ENCODE assay signal across 8 mouse cellular contexts in genomic region chr9:108569381-108570206, GRCm38 (mm10). TPM values are rescaled to one million over a fixed set of nuclear protein-coding genes. Genes with fewer than 3 reads are reported as not detected.
DNase-seq lines count a peak whose midpoint lies in the region; ATAC-seq lines count a peak whose summit lies in the region.

TSS of gene Dalrd3 (plus strand) at chr9:108569886.

- peak within 1 kb of the TSS; percentile 97 for H3K4me2 ChIP-seq in hindbrain, embryonic 16.5 days (ENCODE audit: low read length)

- peak within 1 kb of the TSS; percentile 77 for H3K9ac ChIP-seq in hindbrain, embryonic 16.5 days (ENCODE audit: low read depth, low read length)

- WGBS in hindbrain, embryonic 16.5 days, result 6% methylated on average over 42 of the region's 42 CpGs

- peaks cover 32% of the 10 kb centered on the region for H3K36me3 ChIP-seq in hindbrain, embryonic 16.5 days (ENCODE audit: control insufficient read depth, insufficient read depth, low read length)

- peaks cover 40% of the 10 kb centered on the region for H3K4me1 ChIP-seq in hindbrain, embryonic 16.5 days (ENCODE audit: control insufficient read depth, insufficient read depth, low read depth, low read length)

- peak within 1 kb of the TSS; percentile 77 for H3K27ac ChIP-seq in hindbrain, embryonic 16.5 days (ENCODE audit: low read depth, low read length)

- peak; percentile 70 for ATAC-seq in hindbrain, embryonic 16.5 days
- ATAC-seq in megakaryocyte progenitor cell, adult 5-6 weeks (replicated peaks; ENCODE audit: poor library complexity), result peak; percentile 45

- DNase-seq in ZHBTc4 (ENCODE audit: low read depth, low spot score), result peak; percentile 97
- peak; percentile 79 to 88 for DNase-seq in cerebellum, postnatal 4 days (ENCODE audit: low spot score in 2 of 2)
- DNase-seq in gastrocnemius, adult 18-20 months (ENCODE audit: low spot score), result peak; percentile 88
- DNase-seq in left cerebral cortex, adult 8-10 months (ENCODE audit: low spot score in 2 of 2), result peak; percentile 67 to 96
- DNase-seq in right cerebral cortex, postnatal 14 days, result peak; percentile 86
- peak; percentile 84 to 94 for DNase-seq in urinary bladder, postnatal 36 days (ENCODE audit: low spot score in 2 of 2)

- no peaks in the 10 kb centered on the region for H3K27me3 ChIP-seq in hindbrain, embryonic 16.5 days (replicated peaks; ENCODE audit: control insufficient read depth, insufficient read depth, low read length)

- H3K4me3 ChIP-seq in hindbrain, embryonic 16.5 days (ENCODE audit: low read length), result peak within 1 kb of the TSS; percentile 73

- H3K9me3 ChIP-seq in hindbrain, embryonic 16.5 days (ENCODE audit: control insufficient read depth, low read length), result no peaks in the 10 kb centered on the region

RNA-seq across cellular contexts. Expression of gene Dalrd3, which starts in this region (rescaled TPM):
- 1 to 10 TPM; 7.5 to 8.9 TPM for total RNA-seq in gastrocnemius, adult 18-20 months (2021)
- polyA plus RNA-seq in hindbrain, embryonic 16.5 days (2015; fragmentation: Nextera tagmentation; extraction: Ambion mirVana), result 328 and 331 TPM in 2 replicates
- 10 to 100 TPM; 68.8 to 86.5 (median 73.5) TPM for total RNA-seq in left cerebral cortex, adult 8-10 months (2022)
- 95.3 and 103 TPM in 2 replicates for total RNA-seq in megakaryocyte progenitor cell, adult 5-6 weeks (2015)
- total RNA-seq in megakaryocyte progenitor cell, adult 5-6 weeks (2017), result 42.7 and 43.4 TPM in 2 replicates

Comparison
In these comparisons a context has a peak if more than half of its experiments do, and no peak if none do; other contexts are left out.
1. Peak in every context shown above with its lines: DNase-seq, ATAC-seq, H3K4me3 ChIP-seq and H3K27ac ChIP-seq.
2. RNA of gene Dalrd3 (total RNA-seq): 42.7 to 103 TPM in megakaryocyte progenitor cell, adult 5-6 weeks and 68.8 to 86.5 TPM in left cerebral cortex, adult 8-10 months; 7.5 to 8.9 TPM in gastrocnemius, adult 18-20 months; every median in the first group is over 4 times any median in the second.